Mouse (Mus musculus): Measurements from ENCODE around the gene Adpgk. TPM values are rescaled to one million over a fixed set of nuclear protein-coding genes. Genes with fewer than 3 reads are reported as not detected.

The Adpgk gene
- polyA plus RNA-seq, 1 experiment from 2014 or later: 20.0 TPM

Other genes starting within 250 kb of the Adpgk start
- gene Bbs4, start 62.0 kb downstream of the Adpgk start, polyA plus RNA-seq (2015; fragmentation: Nextera tagmentation; extraction: Ambion mirVana): 6.3 and 7.5 TPM in 2 replicates
- 13.6 and 16.9 TPM in 2 replicates for gene Arih1, start 195.1 kb downstream of the Adpgk start, polyA plus RNA-seq (2015; fragmentation: Nextera tagmentation; extraction: Ambion mirVana)
- 66.2 and 76.3 TPM in 2 replicates for gene Hexa, start 248.0 kb downstream of the Adpgk start, polyA plus RNA-seq (2015; fragmentation: Nextera tagmentation; extraction: Ambion mirVana)
- 0.27 and 0.34 TPM in 2 replicates for gene Tmem202, start 248.3 kb downstream of the Adpgk start, polyA plus RNA-seq (2015; fragmentation: Nextera tagmentation; extraction: Ambion mirVana)